Mouse (Mus musculus) midbrain, embryonic 13.5 days (tissue): ENCODE measurements around the gene Txnl4b. TPM values are rescaled to one million over a fixed set of nuclear protein-coding genes. Genes with fewer than 3 reads are reported as not detected.
A peak's percentile ranks its signal among the peaks of the same experiment; 100 is the strongest.

Experiments
- ATAC-seq: fragments of 200-750 bp; cut with Nextera tagmentation; 2 replicates; pipeline ENCODE4 v1.8.0; 2017; ENCODE audit warnings: mild to moderate bottlenecking, moderate TSS enrichment, moderate library complexity
- H3K27ac ChIP-seq: fragments of 300-500 bp; sonication (generic); 2 replicates; pipeline ENCODE4 v1.5.1; 2015; ENCODE audit warnings: inconsistent platforms, mild to moderate bottlenecking, moderate library complexity
- H3K27me3 ChIP-seq: fragments of 300-500 bp; sonication (generic); 2 replicates; pipeline ENCODE4 v1.6.1; 2015; ENCODE audit warnings: mild to moderate bottlenecking, inconsistent platforms
- H3K36me3 ChIP-seq: fragments of 300-500 bp; sonication (generic); 2 replicates; pipeline ENCODE4 v1.6.1; 2015; ENCODE audit warnings: mild to moderate bottlenecking, inconsistent platforms
- H3K4me1 ChIP-seq: fragments of 300-500 bp; sonication (generic); replicated peaks from 2 replicates; pipeline ENCODE4 v1.6.1; 2015; ENCODE audit warnings: inconsistent platforms
- H3K4me2 ChIP-seq: fragments of 300-500 bp; sonication (generic); replicated peaks from 2 replicates; pipeline ENCODE4 v1.6.1; 2015; ENCODE audit warnings: moderate library complexity, mild to moderate bottlenecking, inconsistent platforms
- H3K4me3 ChIP-seq: fragments of 300-500 bp; sonication (generic); replicated peaks from 2 replicates; pipeline ENCODE4 v1.5.1; 2015; ENCODE audit warnings: mild to moderate bottlenecking, inconsistent platforms
- H3K9ac ChIP-seq: fragments of 300-500 bp; sonication (generic); replicated peaks from 2 replicates; pipeline ENCODE4 v1.6.1; 2015; ENCODE audit warnings: mild to moderate bottlenecking, inconsistent platforms
- H3K9me3 ChIP-seq: fragments of 300-500 bp; sonication (generic); 2 replicates; pipeline ENCODE4 v1.6.1; 2016; ENCODE audit warnings: mild to moderate bottlenecking, inconsistent platforms
- WGBS: fragments of 180-500 bp; shearing (Covaris S2); methylation state at CpG from one replicate; pipeline ENCODE4 v1.1.7; 2015; 5-methylcytosine and 5-hydroxymethylcytosine counted together
- polyA plus RNA-seq: library from polyadenylated mRNA; unstranded; fragments of >200 nt; fragmentation: Nextera tagmentation; extraction: Ambion mirVana; gene quantifications from 2 replicates; pipeline ENCODE4 v1.2.1, GENCODE M21; 2015

The Txnl4b gene
- 30.9 and 34.1 TPM in 2 replicates for polyA plus RNA-seq

- Histone ChIP-seq H3K4me1 (peaks cover 28% of the 10 kb centered on the region), H3K36me3 (peaks cover 26% of the 10 kb centered on the region), H3K9me3 (no peaks in the 10 kb centered on the region), H3K27me3 (no peaks in the 10 kb centered on the region), H3K27ac (peak within 1 kb of the TSS; percentile 90), H3K4me3 (peak within 1 kb of the TSS; percentile 90), H3K4me2 (peak within 1 kb of the TSS; percentile 92), H3K9ac (peak within 1 kb of the TSS; percentile 93)
- peak; percentile 100 for ATAC-seq
- under 1% methylated on average over 52 of the region's 52 CpGs for WGBS
Measured at GRCm38 (mm10) chr8:109565498-109566333, at the start of gene Txnl4b, which contains the start of gene Dhx38. Txnl4b (plus strand) TSS chr8:109565892. Dhx38 (minus strand) TSS chr8:109565861.

GRCm38 (mm10) chr8:109524008-109524407, 41.7 kb upstream of the Txnl4b start:
- H3K4me3 ChIP-seq: no peak overlapping the region
- 0 out of 2 replicates have a peak, but pooled peaks cover 4% of the 10 kb centered on the region for H3K27me3 ChIP-seq
- H3K9me3 ChIP-seq: no peaks in the 10 kb centered on the region
- no peak overlapping the region for H3K27ac ChIP-seq
- H3K4me2 ChIP-seq: no peak overlapping the region
- 87% methylated on average over 2 of the region's 2 CpGs for WGBS
- no peak overlapping the region for H3K9ac ChIP-seq
- H3K4me1 ChIP-seq: no peaks in the 10 kb centered on the region
- no peaks in the 10 kb centered on the region for H3K36me3 ChIP-seq
- ATAC-seq: no peak

GRCm38 (mm10) chr8:109535140-109535990, 30.3 kb upstream of the Txnl4b start:
- 93% methylated on average over 19 of the region's 19 CpGs for WGBS
- H3K36me3 ChIP-seq: no peaks in the 10 kb centered on the region
- H3K27ac ChIP-seq: no peak overlapping the region
- H3K9ac ChIP-seq: no peak overlapping the region
- no peaks in the 10 kb centered on the region for H3K9me3 ChIP-seq
- no peak overlapping the region for H3K4me3 ChIP-seq
- peaks cover 6% of the 10 kb centered on the region; the same call in 1 of the 2 replicates for H3K4me1 ChIP-seq
- no peak for ATAC-seq
- no peak overlapping the region for H3K4me2 ChIP-seq
- no peaks in the 10 kb centered on the region for H3K27me3 ChIP-seq

- no peaks in the 10 kb centered on the region for H3K36me3 ChIP-seq
- H3K4me3 ChIP-seq: no peak overlapping the region
- peak overlapping the region; percentile 73 for H3K27ac ChIP-seq
- H3K4me2 ChIP-seq: peak overlapping the region; percentile 23; the same call in 1 of the 2 replicates
- 2% methylated on average over 5 of the region's 5 CpGs for WGBS
- no peaks in the 10 kb centered on the region for H3K27me3 ChIP-seq
- peaks cover 6% of the 10 kb centered on the region; the same call in 1 of the 2 replicates for H3K4me1 ChIP-seq
- peak; percentile 90 for ATAC-seq
- no peaks in the 10 kb centered on the region for H3K9me3 ChIP-seq
- H3K9ac ChIP-seq: no peak overlapping the region
Measured at GRCm38 (mm10) chr8:109536703-109537102, 29.0 kb upstream of the Txnl4b start.

- Histone ChIP-seq H3K4me2 (no peak overlapping the region), H3K27me3 (no peaks in the 10 kb centered on the region), H3K9me3 (0 out of 2 replicates have a peak, but pooled peaks cover 4% of the 10 kb centered on the region), H3K9ac (no peak overlapping the region), H3K27ac (no peak overlapping the region), H3K4me3 (no peak overlapping the region), H3K36me3 (peaks cover 16% of the 10 kb centered on the region), H3K4me1 (no peaks in the 10 kb centered on the region)
- 74% methylated on average over 5 of the region's 5 CpGs for WGBS
- ATAC-seq: no peak
Measured at GRCm38 (mm10) chr8:109542165-109542564, 23.5 kb upstream of the Txnl4b start.

GRCm38 (mm10) chr8:109542748-109543519, 22.8 kb upstream of the Txnl4b start:
- Histone ChIP-seq H3K4me3 (no peak overlapping the region), H3K9me3 (0 out of 2 replicates have a peak, but pooled peaks cover 4% of the 10 kb centered on the region), H3K27ac (no peak overlapping the region), H3K9ac (no peak overlapping the region), H3K4me1 (no peaks in the 10 kb centered on the region), H3K4me2 (no peak overlapping the region), H3K27me3 (no peaks in the 10 kb centered on the region), H3K36me3 (peaks cover 24% of the 10 kb centered on the region)
- WGBS: 89% methylated on average over 8 of the region's 8 CpGs
- ATAC-seq: no peak

GRCm38 (mm10) chr8:109544049-109544448, 21.6 kb upstream of the Txnl4b start:
- ATAC-seq: no peak
- Histone ChIP-seq H3K9me3 (0 out of 2 replicates have a peak, but pooled peaks cover 4% of the 10 kb centered on the region), H3K4me1 (no peaks in the 10 kb centered on the region), H3K9ac (no peak overlapping the region), H3K27me3 (no peaks in the 10 kb centered on the region), H3K36me3 (peaks cover 34% of the 10 kb centered on the region), H3K27ac (no peak overlapping the region), H3K4me3 (no peak overlapping the region), H3K4me2 (no peak overlapping the region)
- WGBS: 46% methylated on average over 2 of the region's 3 CpGs

- WGBS: 43% methylated on average over 3 of the region's 3 CpGs
- Histone ChIP-seq H3K27me3 (no peaks in the 10 kb centered on the region), H3K36me3 (peaks cover 98% of the 10 kb centered on the region), H3K4me2 (no peak overlapping the region), H3K27ac (no peak overlapping the region), H3K4me3 (no peak overlapping the region), H3K9me3 (no peaks in the 10 kb centered on the region), H3K9ac (no peak overlapping the region), H3K4me1 (no peaks in the 10 kb centered on the region)
- no peak for ATAC-seq
Measured at GRCm38 (mm10) chr8:109551663-109552062, 14.0 kb upstream of the Txnl4b start.

- H3K27ac ChIP-seq: no peak overlapping the region
- H3K36me3 ChIP-seq: peaks cover 40% of the 10 kb centered on the region
- H3K9ac ChIP-seq: no peak overlapping the region
- no peak for ATAC-seq
- peaks cover 28% of the 10 kb centered on the region for H3K4me1 ChIP-seq
- peak overlapping the region; percentile 90 for H3K4me3 ChIP-seq
- no peaks in the 10 kb centered on the region for H3K9me3 ChIP-seq
- WGBS: 79% methylated on average over 2 of the region's 2 CpGs
- H3K4me2 ChIP-seq: no peak overlapping the region
- no peaks in the 10 kb centered on the region for H3K27me3 ChIP-seq
Measured at GRCm38 (mm10) chr8:109563881-109564280, 1.8 kb upstream of the Txnl4b start.

GRCm38 (mm10) chr8:109564766-109565165, 926 bp upstream of the Txnl4b start:
- H3K4me3 ChIP-seq: peak overlapping the region; percentile 90
- H3K9me3 ChIP-seq: no peaks in the 10 kb centered on the region
- peak overlapping the region; percentile 90 for H3K27ac ChIP-seq
- H3K36me3 ChIP-seq: peaks cover 35% of the 10 kb centered on the region
- peaks cover 28% of the 10 kb centered on the region for H3K4me1 ChIP-seq
- peak overlapping the region; percentile 93 for H3K9ac ChIP-seq
- 4% methylated on average over 10 of the region's 10 CpGs for WGBS
- no peaks in the 10 kb centered on the region for H3K27me3 ChIP-seq
- ATAC-seq: no peak
- H3K4me2 ChIP-seq: peak overlapping the region; percentile 92

- Histone ChIP-seq H3K27me3 (no peaks in the 10 kb centered on the region), H3K4me2 (no peak overlapping the region), H3K9ac (no peak overlapping the region), H3K4me1 (peaks cover 14% of the 10 kb centered on the region), H3K9me3 (no peaks in the 10 kb centered on the region), H3K27ac (no peak overlapping the region), H3K36me3 (peaks cover 24% of the 10 kb centered on the region), H3K4me3 (no peak overlapping the region)
- 93% methylated on average over 12 of the region's 12 CpGs for WGBS
- no peak for ATAC-seq
Measured at GRCm38 (mm10) chr8:109571139-109571538, 5.4 kb downstream of the Txnl4b start.
